Mouse (Mus musculus) heart, postnatal 0 days (tissue): Measurements from ENCODE around the gene Rasgrf1. TPM values are rescaled to one million over a fixed set of nuclear protein-coding genes. Genes with fewer than 3 reads are reported as not detected.
A peak's percentile ranks its signal among the peaks of the same experiment; 100 is the strongest.

Experiments
- ATAC-seq: fragments of 200-750 bp; cut with Nextera tagmentation; 2 replicates; pipeline ENCODE4 v1.8.0; 2017; ENCODE audit warnings: low read depth, moderate number of reproducible peaks, moderate library complexity; ENCODE audit not compliant: insufficient read depth
- DNase-seq: peaks from one replicate; pipeline ENCODE4 v3.0.0-alpha.2; 2016; ENCODE audit warnings: low spot score
- H3K27ac ChIP-seq: fragments of 300-500 bp; sonication (generic); 2 replicates; pipeline ENCODE4 v1.5.1; 2014; ENCODE audit warnings: low read depth, mild to moderate bottlenecking
- H3K27me3 ChIP-seq: fragments of 300-500 bp; sonication (generic); 2 replicates; pipeline ENCODE4 v1.6.1; 2014; ENCODE audit warnings: low read length, mixed read lengths; ENCODE audit not compliant: control insufficient read depth, insufficient read depth
- H3K36me3 ChIP-seq: fragments of 300-500 bp; sonication (generic); replicated peaks from 2 replicates; pipeline ENCODE4 v1.6.1; 2014; ENCODE audit warnings: low read length, mixed read lengths; ENCODE audit not compliant: control insufficient read depth, insufficient read depth
- H3K4me1 ChIP-seq: fragments of 300-500 bp; sonication (generic); 2 replicates; pipeline ENCODE4 v1.6.1; 2014; ENCODE audit warnings: antibody characterized with exemption; ENCODE audit not compliant: control insufficient read depth, insufficient read depth
- H3K4me2 ChIP-seq: fragments of 300-500 bp; sonication (generic); 2 replicates; pipeline ENCODE4 v1.6.1; 2014; ENCODE audit warnings: low read depth, mild to moderate bottlenecking, low read length, moderate library complexity
- H3K4me3 ChIP-seq: fragments of 300-500 bp; sonication (generic); 2 replicates; pipeline ENCODE4 v1.5.1; 2014; ENCODE audit warnings: low read depth, low read length
- H3K9ac ChIP-seq: fragments of 300-500 bp; sonication (generic); replicated peaks from 2 replicates; pipeline ENCODE4 v1.6.1; 2014; ENCODE audit warnings: low read depth, low read length, mixed read lengths
- H3K9me3 ChIP-seq: fragments of 300-500 bp; sonication (generic); replicated peaks from 2 replicates; pipeline ENCODE4 v1.6.1; 2016; ENCODE audit warnings: low read length; ENCODE audit not compliant: control insufficient read depth
- CTCF ChIP-seq: IDR thresholded peaks from 2 replicates; pipeline ENCODE4 v1.5.1; 2016; ENCODE audit warnings: antibody characterized with exemption, control low read depth, low read depth
- EP300 ChIP-seq: IDR thresholded peaks from 2 replicates; pipeline ENCODE4 v1.6.1; 2016; ENCODE audit warnings: antibody characterized with exemption, low read depth
- WGBS: fragments of 180-500 bp; shearing (Covaris S2); extraction: QIAGEN DNeasy Blood & Tissue Kit; methylation state at CpG from one replicate; pipeline ENCODE4 v1.1.7; 2014; 5-methylcytosine and 5-hydroxymethylcytosine counted together
- polyA plus RNA-seq: library from polyadenylated mRNA; unstranded; fragments of >200 nt; fragmentation: Nextera tagmentation; extraction: Ambion mirVana; gene quantifications from 2 replicates; pipeline ENCODE4 v1.2.1, GENCODE M21; 2015
- total RNA-seq: library from RNA; depleted of rRNA; stranded (reverse); fragments of >200 nt; gene quantifications from 2 replicates; pipeline ENCODE4 v1.2.3, GENCODE M21; 2014; ENCODE audit warnings: low replicate concordance

Rasgrf1 gene
- total and polyA plus RNA-seq, 2 experiments from 2014 or later, result not detected

DNA sequence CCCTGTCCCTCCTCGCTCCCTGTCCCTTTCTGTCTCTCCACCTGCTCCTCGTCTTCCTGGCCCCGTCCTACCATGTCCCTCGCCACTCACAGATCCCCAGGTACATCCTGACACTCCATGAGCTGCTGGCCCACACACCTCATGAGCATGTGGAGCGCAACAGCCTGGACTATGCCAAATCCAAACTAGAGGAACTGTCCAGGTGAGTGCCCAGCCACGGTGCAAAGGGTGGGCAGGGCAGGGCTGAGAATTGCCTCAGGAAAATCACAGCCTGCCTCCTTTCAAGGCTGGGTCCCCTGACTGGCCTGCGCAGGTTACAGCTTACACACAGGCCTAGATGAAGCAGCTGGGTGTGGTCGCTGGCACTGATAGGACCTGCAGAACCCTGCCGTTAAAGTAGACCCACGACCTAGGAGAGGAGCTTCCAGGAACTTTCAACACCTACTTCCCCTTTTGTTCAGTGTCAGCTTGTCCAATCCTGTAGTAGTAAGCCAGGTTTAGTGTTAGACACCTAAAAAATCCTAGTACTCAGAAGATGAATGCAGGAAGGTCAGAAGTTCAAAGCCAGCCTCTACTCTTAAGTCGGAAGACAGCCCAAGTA is 61.3 kb downstream of the Rasgrf1 start:
- no peak for DNase-seq
- 68% methylated on average over 11 of the region's 11 CpGs for WGBS
- H3K27ac ChIP-seq, result no peak overlapping the region
- H3K9ac ChIP-seq, result no peak overlapping the region
- no peaks in the 10 kb centered on the region for H3K4me1 ChIP-seq
- no peak overlapping the region for H3K4me2 ChIP-seq
- H3K27me3 ChIP-seq, result no peaks in the 10 kb centered on the region
- no peaks in the 10 kb centered on the region for H3K9me3 ChIP-seq
- TF ChIP-seq EP300 (no peak), CTCF (no peak)
- H3K36me3 ChIP-seq, result no peaks in the 10 kb centered on the region
- no peak for ATAC-seq
- H3K4me3 ChIP-seq, result no peak overlapping the region

DNA sequence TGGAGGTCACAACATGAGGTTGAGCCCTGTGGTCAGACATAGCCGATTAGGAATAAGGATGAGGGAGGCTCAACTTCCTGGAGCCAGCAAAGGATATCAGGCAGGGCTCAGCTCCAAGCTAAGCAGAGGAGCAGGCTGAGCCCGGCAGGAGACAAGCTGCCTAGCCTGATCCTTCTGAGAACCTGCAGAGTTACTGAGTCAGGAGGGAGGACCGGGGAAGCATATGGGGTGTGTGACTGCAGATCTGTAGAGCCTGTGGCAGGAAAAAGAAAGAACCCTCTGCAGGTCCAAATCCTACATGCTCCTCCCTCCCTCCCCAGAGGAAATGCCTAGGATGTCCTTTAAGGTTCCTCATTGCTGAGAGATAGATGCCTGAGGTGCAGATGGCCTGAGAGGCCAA is 62.6 kb downstream of the Rasgrf1 start:
- WGBS, result 32% methylated on average over 3 of the region's 3 CpGs
- H3K27me3 ChIP-seq, result no peaks in the 10 kb centered on the region
- H3K4me1 ChIP-seq, result no peaks in the 10 kb centered on the region
- no peak overlapping the region for H3K4me3 ChIP-seq
- H3K9me3 ChIP-seq, result no peaks in the 10 kb centered on the region
- H3K36me3 ChIP-seq, result no peaks in the 10 kb centered on the region
- DNase-seq, result no peak
- TF ChIP-seq CTCF (no peak), EP300 (no peak)
- H3K9ac ChIP-seq, result no peak overlapping the region
- ATAC-seq, result no peak
- no peak overlapping the region for H3K4me2 ChIP-seq
- no peak overlapping the region for H3K27ac ChIP-seq

DNA sequence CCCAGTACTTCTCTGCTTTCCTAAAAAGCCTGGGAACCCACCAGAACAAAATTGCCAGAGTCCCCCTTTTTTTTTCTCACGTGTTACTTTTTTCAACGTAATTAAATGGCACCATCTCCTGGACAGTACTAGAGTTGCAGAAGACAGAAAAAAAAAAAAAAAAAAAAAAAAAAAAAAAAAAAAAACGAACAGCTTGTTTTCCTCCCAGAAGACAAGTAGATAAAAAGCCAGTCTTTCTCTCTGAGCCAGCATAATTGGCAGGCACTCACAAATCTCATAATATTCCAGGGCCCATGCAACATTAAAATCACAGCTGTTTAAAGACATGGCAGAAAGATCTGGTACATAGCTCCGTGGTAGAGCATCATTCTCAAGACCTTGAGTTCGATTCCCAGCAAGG is 64.1 kb downstream of the Rasgrf1 start:
- no peaks in the 10 kb centered on the region for H3K36me3 ChIP-seq
- TF ChIP-seq EP300, result no peak
- TF ChIP-seq CTCF, result peak; percentile 41
- H3K4me2 ChIP-seq, result no peak overlapping the region
- no peaks in the 10 kb centered on the region for H3K9me3 ChIP-seq
- 22% methylated on average over 5 of the region's 5 CpGs for WGBS
- H3K4me3 ChIP-seq, result no peak overlapping the region
- H3K9ac ChIP-seq, result no peak overlapping the region
- ATAC-seq (no peak), DNase-seq (no peak)
- no peaks in the 10 kb centered on the region for H3K27me3 ChIP-seq
- H3K4me1 ChIP-seq, result no peaks in the 10 kb centered on the region
- no peak overlapping the region for H3K27ac ChIP-seq

DNA sequence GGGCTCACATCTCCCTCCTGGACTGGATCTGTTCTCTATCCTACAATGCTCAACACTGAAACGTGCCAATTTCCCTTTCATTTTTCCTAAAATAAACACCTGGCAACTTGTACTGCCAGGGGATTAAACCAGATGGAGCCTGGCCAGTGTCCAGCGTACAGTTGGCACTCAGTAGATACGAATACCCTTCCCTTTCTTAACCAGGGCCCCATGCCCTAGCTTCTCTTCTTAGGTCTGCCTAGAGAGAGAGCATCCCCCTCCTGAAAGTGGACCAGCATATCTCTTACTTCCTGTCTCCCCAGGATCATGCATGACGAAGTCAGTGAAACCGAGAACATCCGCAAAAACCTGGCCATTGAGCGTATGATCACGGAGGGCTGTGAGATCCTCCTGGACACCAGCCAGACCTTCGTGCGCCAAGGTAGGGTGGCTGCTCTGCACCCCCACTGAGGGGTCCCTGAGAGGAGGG is 64.8 kb downstream of the Rasgrf1 start:
- H3K27me3 ChIP-seq, result no peaks in the 10 kb centered on the region
- ATAC-seq (no peak), DNase-seq (no peak)
- no peaks in the 10 kb centered on the region for H3K36me3 ChIP-seq
- no peak overlapping the region for H3K4me3 ChIP-seq
- TF ChIP-seq CTCF (no peak), EP300 (no peak)
- H3K4me2 ChIP-seq, result no peak overlapping the region
- WGBS, result 65% methylated on average over 10 of the region's 10 CpGs
- H3K9me3 ChIP-seq, result no peaks in the 10 kb centered on the region
- H3K27ac ChIP-seq, result no peak overlapping the region
- H3K4me1 ChIP-seq, result no peaks in the 10 kb centered on the region
- H3K9ac ChIP-seq, result no peak overlapping the region

DNA sequence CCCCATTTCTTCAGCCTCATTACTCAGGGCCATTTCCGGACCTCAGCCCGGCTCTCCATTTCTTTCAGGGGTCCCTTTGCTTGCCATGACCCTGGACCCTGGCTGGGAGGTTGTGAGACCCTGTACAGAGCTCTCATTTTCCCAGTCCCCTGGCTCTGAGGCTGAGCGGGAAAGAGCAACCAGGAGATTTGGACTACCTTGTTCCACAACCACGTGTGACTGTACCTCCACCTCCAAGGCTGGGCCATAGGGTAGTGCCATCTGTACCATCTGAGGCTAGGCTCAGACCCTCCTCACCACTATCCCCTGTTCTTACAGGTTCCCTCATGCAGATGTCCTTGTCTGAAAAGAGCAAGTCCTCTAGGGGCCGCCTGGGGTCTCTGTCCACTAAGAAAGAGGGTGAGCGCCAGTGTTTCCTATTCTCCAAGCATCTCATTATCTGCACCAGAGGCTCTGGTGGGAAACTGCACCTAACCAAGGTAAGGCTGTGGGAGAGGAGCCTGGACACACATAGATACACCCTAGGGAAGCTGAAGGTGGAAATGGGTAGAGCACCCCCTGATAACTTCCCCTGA is 66.7 kb downstream of the Rasgrf1 start:
- WGBS, result 67% methylated on average over 6 of the region's 6 CpGs
- DNase-seq, result no peak
- no peaks in the 10 kb centered on the region for H3K4me1 ChIP-seq
- H3K9me3 ChIP-seq, result no peaks in the 10 kb centered on the region
- no peak overlapping the region for H3K27ac ChIP-seq
- no peak overlapping the region for H3K4me2 ChIP-seq
- no peak for TF ChIP-seq EP300
- no peak; the same call in 1 of the 2 replicates for TF ChIP-seq CTCF
- H3K9ac ChIP-seq, result no peak overlapping the region
- H3K36me3 ChIP-seq, result no peaks in the 10 kb centered on the region
- no peak for ATAC-seq
- H3K27me3 ChIP-seq, result no peaks in the 10 kb centered on the region
- no peak overlapping the region for H3K4me3 ChIP-seq

DNA sequence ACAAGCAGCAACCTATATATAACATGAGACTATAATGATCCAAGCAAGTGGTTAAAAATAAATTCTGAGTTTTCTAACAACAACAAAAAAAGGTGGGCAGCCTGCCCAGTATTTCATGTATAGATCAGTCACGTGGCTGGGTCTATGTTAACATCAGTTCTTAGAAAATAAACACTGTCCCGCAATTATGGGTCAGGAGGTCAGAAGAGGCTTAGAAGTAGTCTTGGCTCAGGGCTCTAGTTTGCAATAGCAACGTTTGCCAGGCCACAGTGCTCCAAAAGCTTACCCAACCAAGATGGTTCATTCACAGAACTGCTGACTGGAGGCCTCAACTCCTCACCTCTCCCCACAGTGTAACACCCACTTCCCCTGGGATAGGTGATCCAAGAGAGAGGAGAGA is 69.5 kb downstream of the Rasgrf1 start:
- 23% methylated on average over 3 of the region's 3 CpGs for WGBS
- ATAC-seq (no peak), DNase-seq (no peak)
- Histone ChIP-seq H3K4me1 (no peaks in the 10 kb centered on the region), H3K9me3 (no peaks in the 10 kb centered on the region), H3K4me2 (no peak overlapping the region), H3K4me3 (no peak overlapping the region), H3K27ac (no peak overlapping the region), H3K9ac (no peak overlapping the region), H3K36me3 (no peaks in the 10 kb centered on the region), H3K27me3 (no peaks in the 10 kb centered on the region)
- TF ChIP-seq CTCF (no peak), EP300 (no peak)
